Mouse (Mus musculus) small intestine, adult 10 weeks (tissue): ENCODE measurements around the gene Slc22a13. TPM values are rescaled to one million over a fixed set of nuclear protein-coding genes. Genes with fewer than 3 reads are reported as not detected.

Experiments
- polyA plus RNA-seq: library from polyadenylated mRNA; stranded (reverse); fragments of 350-450 nt; fragmentation: Illumina TruSeq; extraction: RNeasy Lipid Tissue Mini Kit (QIAGEN cat#74804); gene quantifications from one replicate; pipeline ENCODE4 v1.2.3, GENCODE M21; 2014; ENCODE audit warnings: low replicate concordance

Gene Slc22a13
- not detected for polyA plus RNA-seq

DNA sequence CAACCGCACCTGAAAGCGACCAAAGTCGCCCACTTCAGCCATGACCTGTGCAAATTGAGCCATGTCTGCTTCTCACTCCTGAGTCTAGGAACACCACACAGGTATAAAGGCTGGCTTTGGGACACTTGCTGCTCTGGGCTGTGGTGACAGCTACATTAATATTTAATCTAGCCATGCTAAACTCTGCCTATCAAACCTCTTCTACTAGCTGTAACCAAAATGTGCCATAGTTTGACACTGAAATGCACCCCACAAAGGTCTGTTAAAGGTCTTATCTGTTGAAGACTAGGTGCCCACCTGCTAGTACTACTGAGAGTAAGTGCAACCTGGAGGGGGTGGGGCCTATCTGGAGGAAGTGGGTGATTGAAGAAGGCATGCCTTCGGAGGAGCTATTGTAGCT is at the start of gene Slc22a13:
Slc22a13 (minus strand) TSS at position 101 of the 400 bp plus-strand sequence.

GRCm38 (mm10) chr9:119158861-119159260 is 50.0 kb downstream of the Slc22a13 start, which contains the start of gene Gm47289:
Gene Gm47289, plus strand, starts transcription at chr9:119159161.

GRCm38 (mm10) chr9:119156278-119157201 is 52.4 kb downstream of the Slc22a13 start, which contains the start of gene Acaa1b:
Gene Acaa1b, minus strand, starts transcription at chr9:119157093.

Other genes with a start within 250 kb of the Slc22a13 start
- gene Vill, start 156.3 kb downstream of the Slc22a13 start, polyA plus RNA-seq: not detected
- 0.41 TPM for gene Plcd1, start 115.6 kb downstream of the Slc22a13 start, polyA plus RNA-seq
- not detected for gene Dlec1, start 106.6 kb downstream of the Slc22a13 start, polyA plus RNA-seq
- 0.26 TPM for gene Acaa1b, start 52.0 kb downstream of the Slc22a13 start, polyA plus RNA-seq
- not detected for gene Gm47289, start 49.9 kb downstream of the Slc22a13 start, polyA plus RNA-seq
- gene Oxsr1, start 113.3 kb upstream of the Slc22a13 start, polyA plus RNA-seq: 45.1 TPM
- gene Acaa1a, start 130.6 kb upstream of the Slc22a13 start, polyA plus RNA-seq: 4.6 TPM
- gene Myd88, start 132.3 kb upstream of the Slc22a13 start, polyA plus RNA-seq: 7.0 TPM
- gene Xylb, start 148.3 kb upstream of the Slc22a13 start, polyA plus RNA-seq: 11.5 TPM
- gene Slc22a14, start 156.5 kb upstream of the Slc22a13 start, polyA plus RNA-seq: not detected
- gene Acvr2b, start 193.0 kb upstream of the Slc22a13 start, polyA plus RNA-seq: 0.33 TPM
- 1.4 TPM for gene Exog, start 235.8 kb upstream of the Slc22a13 start, polyA plus RNA-seq